Mouse (Mus musculus): Measurements from ENCODE around the gene Ipo9. TPM values are rescaled to one million over a fixed set of nuclear protein-coding genes. Genes with fewer than 3 reads are reported as not detected.

Gene Ipo9
- polyA plus RNA-seq, 1 experiment, result 0.55 TPM

GRCm38 (mm10) chr1:135367005-135367404 is 63.3 kb downstream of the Ipo9 start:
- Histone ChIP-seq H3K4me3 (replicated peaks) (no peak overlapping the region), H3K9me3 (ENCODE audit: control insufficient read depth, low read length) (no peaks in the 10 kb centered on the region; the same call in 1 of the 2 replicates), H3K36me3 (ENCODE audit: control insufficient read depth) (no peaks in the 10 kb centered on the region), H3K4me1 (ENCODE audit: control insufficient read depth) (no peaks in the 10 kb centered on the region; the same call in 1 of the 2 replicates), H3K27me3 (ENCODE audit: control insufficient read depth) (peaks cover 29% of the 10 kb centered on the region)
- no peak for TF ChIP-seq TAL1 (IDR thresholded peaks at IDR 0.05; ENCODE audit: low read length)
- no peak for TF ChIP-seq GATA1 (IDR thresholded peaks at IDR 0.05; ENCODE audit: low read length)

- peaks cover 26% of the 10 kb centered on the region for H3K27me3 ChIP-seq (ENCODE audit: control insufficient read depth)
- no peak for TF ChIP-seq TAL1 (IDR thresholded peaks at IDR 0.05; ENCODE audit: low read length)
- no peak for TF ChIP-seq GATA1 (IDR thresholded peaks at IDR 0.05; ENCODE audit: low read length)
- H3K36me3 ChIP-seq (ENCODE audit: control insufficient read depth), result no peaks in the 10 kb centered on the region
- peaks cover 3% of the 10 kb centered on the region for H3K9me3 ChIP-seq (ENCODE audit: control insufficient read depth, low read length)
- no peak overlapping the region for H3K4me3 ChIP-seq (replicated peaks)
- no peaks in the 10 kb centered on the region; the same call in 1 of the 2 replicates for H3K4me1 ChIP-seq (ENCODE audit: control insufficient read depth)
Measured at GRCm38 (mm10) chr1:135366380-135366779, 63.9 kb downstream of the Ipo9 start.

GRCm38 (mm10) chr1:135363446-135363845 is 66.9 kb downstream of the Ipo9 start:
- Histone ChIP-seq H3K9me3 (ENCODE audit: control insufficient read depth, low read length) (peaks cover 3% of the 10 kb centered on the region), H3K36me3 (ENCODE audit: control insufficient read depth) (no peaks in the 10 kb centered on the region), H3K4me1 (ENCODE audit: control insufficient read depth) (no peaks in the 10 kb centered on the region; the same call in 1 of the 2 replicates), H3K4me3 (replicated peaks) (no peak overlapping the region), H3K27me3 (ENCODE audit: control insufficient read depth) (peaks cover 7% of the 10 kb centered on the region)
- TF ChIP-seq GATA1 (IDR thresholded peaks at IDR 0.05; ENCODE audit: low read length), result no peak
- TF ChIP-seq TAL1 (IDR thresholded peaks at IDR 0.05; ENCODE audit: low read length), result no peak

GRCm38 (mm10) chr1:135362115-135362514 is 68.2 kb downstream of the Ipo9 start:
- Histone ChIP-seq H3K9me3 (ENCODE audit: control insufficient read depth, low read length) (peaks cover 3% of the 10 kb centered on the region), H3K4me3 (replicated peaks) (no peak overlapping the region), H3K27me3 (ENCODE audit: control insufficient read depth) (no peaks in the 10 kb centered on the region), H3K4me1 (ENCODE audit: control insufficient read depth) (no peaks in the 10 kb centered on the region), H3K36me3 (ENCODE audit: control insufficient read depth) (no peaks in the 10 kb centered on the region)
- TF ChIP-seq TAL1 (IDR thresholded peaks at IDR 0.05; ENCODE audit: low read length), result no peak
- no peak for TF ChIP-seq GATA1 (IDR thresholded peaks at IDR 0.05; ENCODE audit: low read length)

- Histone ChIP-seq H3K36me3 (ENCODE audit: control insufficient read depth) (no peaks in the 10 kb centered on the region), H3K27me3 (ENCODE audit: control insufficient read depth) (no peaks in the 10 kb centered on the region), H3K9me3 (ENCODE audit: control insufficient read depth, low read length) (peaks cover 3% of the 10 kb centered on the region), H3K4me3 (replicated peaks) (no peak overlapping the region), H3K4me1 (ENCODE audit: control insufficient read depth) (no peaks in the 10 kb centered on the region)
- TF ChIP-seq TAL1 (IDR thresholded peaks at IDR 0.05; ENCODE audit: low read length) (no peak), GATA1 (IDR thresholded peaks at IDR 0.05; ENCODE audit: low read length) (no peak)
Measured at GRCm38 (mm10) chr1:135361491-135361890, 68.8 kb downstream of the Ipo9 start.

GRCm38 (mm10) chr1:135359071-135359470 is 71.2 kb downstream of the Ipo9 start:
- TF ChIP-seq GATA1 (IDR thresholded peaks at IDR 0.05; ENCODE audit: low read length) (no peak), TAL1 (IDR thresholded peaks at IDR 0.05; ENCODE audit: low read length) (no peak)
- no peak overlapping the region for H3K4me3 ChIP-seq (replicated peaks)

GRCm38 (mm10) chr1:135351953-135352352 is 78.3 kb downstream of the Ipo9 start:
- Histone ChIP-seq H3K36me3 (ENCODE audit: control insufficient read depth) (no peaks in the 10 kb centered on the region), H3K9me3 (ENCODE audit: control insufficient read depth, low read length) (no peaks in the 10 kb centered on the region), H3K27me3 (ENCODE audit: control insufficient read depth) (no peaks in the 10 kb centered on the region), H3K4me1 (ENCODE audit: control insufficient read depth) (no peaks in the 10 kb centered on the region), H3K4me3 (replicated peaks) (no peak overlapping the region)
- no peak for TF ChIP-seq TAL1 (IDR thresholded peaks at IDR 0.05; ENCODE audit: low read length)
- TF ChIP-seq GATA1 (IDR thresholded peaks at IDR 0.05; ENCODE audit: low read length), result no peak

More at GRCm38 (mm10) chr1:135359071-135359470, 71.2 kb downstream of the Ipo9 start:
- Histone ChIP-seq H3K4me1 (ENCODE audit: control insufficient read depth) (no peaks in the 10 kb centered on the region), H3K9me3 (ENCODE audit: control insufficient read depth, low read length) (peaks cover 3% of the 10 kb centered on the region), H3K27me3 (ENCODE audit: control insufficient read depth) (no peaks in the 10 kb centered on the region), H3K36me3 (ENCODE audit: control insufficient read depth) (no peaks in the 10 kb centered on the region)

- H3K27me3 ChIP-seq (ENCODE audit: control insufficient read depth), result no peaks in the 10 kb centered on the region
- H3K36me3 ChIP-seq (ENCODE audit: control insufficient read depth), result no peaks in the 10 kb centered on the region
- TF ChIP-seq GATA1 (IDR thresholded peaks at IDR 0.05; ENCODE audit: low read length) (no peak), TAL1 (IDR thresholded peaks at IDR 0.05; ENCODE audit: low read length) (no peak)
- H3K4me3 ChIP-seq (replicated peaks), result no peak overlapping the region
- no peaks in the 10 kb centered on the region for H3K4me1 ChIP-seq (ENCODE audit: control insufficient read depth)
- no peaks in the 10 kb centered on the region for H3K9me3 ChIP-seq (ENCODE audit: control insufficient read depth, low read length)
Measured at GRCm38 (mm10) chr1:135347498-135348169, 82.7 kb downstream of the Ipo9 start.

GRCm38 (mm10) chr1:135346891-135347290 is 83.4 kb downstream of the Ipo9 start:
- Histone ChIP-seq H3K27me3 (ENCODE audit: control insufficient read depth) (no peaks in the 10 kb centered on the region), H3K9me3 (ENCODE audit: control insufficient read depth, low read length) (no peaks in the 10 kb centered on the region), H3K4me3 (replicated peaks) (no peak overlapping the region), H3K36me3 (ENCODE audit: control insufficient read depth) (no peaks in the 10 kb centered on the region), H3K4me1 (ENCODE audit: control insufficient read depth) (no peaks in the 10 kb centered on the region)
- no peak for TF ChIP-seq GATA1 (IDR thresholded peaks at IDR 0.05; ENCODE audit: low read length)
- TF ChIP-seq TAL1 (IDR thresholded peaks at IDR 0.05; ENCODE audit: low read length), result no peak

Measured in erythroblast, embryonic 14.5 days (primary cell).